Mouse (Mus musculus): ENCODE data around the gene Cfap74.

- TF ChIP-seq GATA1 (IDR thresholded peaks at IDR 0.05; ENCODE audit: low read length) (no peak), TAL1 (IDR thresholded peaks at IDR 0.05; ENCODE audit: low read length) (no peak)
Measured at GRCm38 (mm10) chr4:155467237-155468010, 58.4 kb downstream of the Cfap74 start.
